Mouse (Mus musculus) heart, adult 2 months (tissue): Measurements from ENCODE around the gene Runx1. TPM values are rescaled to one million over a fixed set of nuclear protein-coding genes. Genes with fewer than 3 reads are reported as not detected.

Experiments used
- DNase-seq, 2 experiments: peaks; one replicate each; pipeline ENCODE4 v3.0.0; 2021
- H3K27ac ChIP-seq: fragments of 200-600 bp; 2 replicates; pipeline ENCODE4 v1.8.1; 2022
- H3K27me3 ChIP-seq: fragments of 200-500 bp; 2 replicates; pipeline ENCODE4 v1.6.1; 2012; ENCODE audit warnings: mild to moderate bottlenecking, low read length, inconsistent platforms, mixed read lengths; ENCODE audit not compliant: control insufficient read depth, insufficient read depth
- H3K36me3 ChIP-seq: fragments of 200-500 bp; 2 replicates; pipeline ENCODE4 v1.6.1; 2012; ENCODE audit warnings: low read length, inconsistent platforms; ENCODE audit not compliant: control insufficient read depth, insufficient read depth
- H3K4me1 ChIP-seq: fragments of 200-500 bp; 2 replicates; pipeline ENCODE4 v1.6.1; 2011; ENCODE audit warnings: low read length; ENCODE audit not compliant: control insufficient read depth, insufficient read depth
- H3K4me3 ChIP-seq: fragments of 200-600 bp; 2 replicates; pipeline ENCODE4 v1.8.1; 2022
- H3K79me2 ChIP-seq: fragments of 200-500 bp; replicated peaks from 2 replicates; pipeline ENCODE4 v1.6.1; 2012; ENCODE audit warnings: mild to moderate bottlenecking, inconsistent platforms, low read length, moderate library complexity, mixed read lengths; ENCODE audit not compliant: control insufficient read depth, insufficient read depth
- H3K9ac ChIP-seq: fragments of 200-500 bp; 2 replicates; pipeline ENCODE4 v1.6.1; 2012; ENCODE audit warnings: low read depth, mild to moderate bottlenecking, control low read depth, inconsistent platforms, low read length, mixed read lengths
- CTCF ChIP-seq: fragments of 200-600 bp; IDR thresholded peaks from 2 replicates; pipeline ENCODE4 v1.8.1; 2022; ENCODE audit warnings: antibody characterized with exemption, mild to moderate bottlenecking, moderate library complexity
- EP300 ChIP-seq: fragments of 200-500 bp; IDR thresholded peaks from 2 replicates; pipeline ENCODE4 v1.6.1; 2011; ENCODE audit warnings: low read depth, low read length, control low read depth; ENCODE audit not compliant: insufficient read depth
- POLR2A ChIP-seq: fragments of 200-500 bp; IDR thresholded peaks from 2 replicates; pipeline ENCODE4 v1.6.1; 2011; ENCODE audit warnings: mild to moderate bottlenecking, low read depth, low read length, control low read depth; ENCODE audit not compliant: insufficient read depth
- WGBS: fragments of 180-500 bp; shearing (Covaris S2); methylation state at CpG from one replicate; pipeline ENCODE4 v1.1.7; 2018; 5-methylcytosine and 5-hydroxymethylcytosine counted together
- intact Hi-C: fragments of 180-260 bp; cut with DNase I; formaldehyde crosslinking; loops from one replicate; pipeline ENCODE4 v1.15.1; 2025
- polyA plus RNA-seq: library from polyadenylated mRNA; depleted of rRNA; stranded (reverse); fragments of >200 nt; gene quantifications from 2 replicates; pipeline ENCODE4 v1.2.3, GENCODE M21; 2012
- total RNA-seq, 2 experiments: library from RNA; stranded (reverse); gene quantifications; 2 replicates each; pipeline ENCODE4 v1.2.3; 2021

Gene Runx1
- total and polyA plus RNA-seq, 3 experiments: 1.8 to 2.4 (median 2.1) TPM

GRCm38 (mm10) chr16:92639093-92639492 lies 186.9 kb downstream of the Runx1 start:
- DNase-seq: no peak
- H3K4me3 ChIP-seq: no peak overlapping the region
- H3K27me3 ChIP-seq: no peaks in the 10 kb centered on the region
- H3K27ac ChIP-seq: no peak overlapping the region
- H3K9ac ChIP-seq: no peak overlapping the region
- no peaks in the 10 kb centered on the region for H3K79me2 ChIP-seq
- intact Hi-C loops: no loop called here
- no peaks in the 10 kb centered on the region for H3K4me1 ChIP-seq
- 80% methylated on average over 8 of the region's 8 CpGs for WGBS
- H3K36me3 ChIP-seq: no peaks in the 10 kb centered on the region
- TF ChIP-seq POLR2A (no peak), EP300 (no peak), CTCF (no peak)

- Histone ChIP-seq H3K27me3 (no peaks in the 10 kb centered on the region), H3K27ac (no peak overlapping the region), H3K9ac (no peak overlapping the region), H3K4me1 (no peaks in the 10 kb centered on the region), H3K36me3 (no peaks in the 10 kb centered on the region), H3K79me2 (no peaks in the 10 kb centered on the region), H3K4me3 (no peak overlapping the region)
- intact Hi-C loops: no loop called here
- TF ChIP-seq CTCF: no peak
- no peak for TF ChIP-seq EP300
- DNase-seq: peak in 1 of 2 experiments; percentile 29
- WGBS: 46% methylated on average over 5 of the region's 5 CpGs
Observed at GRCm38 (mm10) chr16:92637033-92637432, 188.9 kb downstream of the Runx1 start.

- Histone ChIP-seq H3K4me3 (no peak overlapping the region), H3K27ac (no peak overlapping the region; the same call in 1 of the 2 replicates), H3K36me3 (no peaks in the 10 kb centered on the region), H3K9ac (no peak overlapping the region), H3K4me1 (no peaks in the 10 kb centered on the region), H3K79me2 (no peaks in the 10 kb centered on the region), H3K27me3 (no peaks in the 10 kb centered on the region)
- peak; percentile 30 to 36 for DNase-seq
- 10% methylated on average over 11 of the region's 11 CpGs for whole genome bisulfite sequencing
- intact Hi-C loops: no loop called here
- TF ChIP-seq CTCF (no peak), POLR2A (no peak), EP300 (no peak)
Observed at GRCm38 (mm10) chr16:92632115-92632763, 193.7 kb downstream of the Runx1 start.

- H3K4me3 ChIP-seq: no peak overlapping the region
- no peaks in the 10 kb centered on the region for H3K79me2 ChIP-seq
- no peak for DNase-seq
- H3K27me3 ChIP-seq: no peaks in the 10 kb centered on the region
- no peak for TF ChIP-seq POLR2A
- TF ChIP-seq EP300: no peak
- no peak for TF ChIP-seq CTCF
- H3K4me1 ChIP-seq: no peaks in the 10 kb centered on the region
- 24% methylated on average over 6 of the region's 6 CpGs for WGBS
- intact Hi-C loops: no loop called here
- H3K27ac ChIP-seq: no peak overlapping the region
- H3K36me3 ChIP-seq: no peaks in the 10 kb centered on the region
- no peak overlapping the region for H3K9ac ChIP-seq
Observed at GRCm38 (mm10) chr16:92631637-92632036, 194.3 kb downstream of the Runx1 start.

DNA sequence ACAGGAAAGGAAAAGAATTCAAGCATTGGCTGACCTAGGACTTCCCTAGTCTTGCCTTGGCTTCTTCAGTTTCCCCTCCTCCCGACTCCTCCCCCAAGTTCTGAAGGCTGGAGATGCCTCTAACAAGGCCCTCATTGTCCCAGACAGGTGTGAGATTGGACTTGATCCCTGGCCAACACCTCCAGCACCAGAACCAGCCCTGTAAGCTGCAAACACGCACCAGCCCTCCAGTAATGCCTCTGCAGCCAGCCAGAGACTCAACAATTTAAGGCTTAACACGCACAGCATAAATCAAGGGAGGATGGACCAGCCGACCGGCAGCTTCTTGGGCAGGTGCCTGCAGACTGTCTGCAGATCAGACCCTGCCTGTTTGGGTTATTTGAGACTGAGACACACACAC lies 195.0 kb downstream of the Runx1 start:
- Histone ChIP-seq H3K4me3 (no peak overlapping the region), H3K79me2 (no peaks in the 10 kb centered on the region), H3K27me3 (no peaks in the 10 kb centered on the region), H3K27ac (no peak overlapping the region), H3K36me3 (no peaks in the 10 kb centered on the region), H3K4me1 (no peaks in the 10 kb centered on the region), H3K9ac (no peak overlapping the region)
- no peak for TF ChIP-seq POLR2A
- no peak for TF ChIP-seq CTCF
- no peak for TF ChIP-seq EP300
- DNase-seq: no peak
- intact Hi-C loops: no loop called here
- WGBS: 64% methylated on average over 5 of the region's 5 CpGs

- no peak overlapping the region for H3K4me3 ChIP-seq
- H3K36me3 ChIP-seq: no peaks in the 10 kb centered on the region
- no peak overlapping the region for H3K9ac ChIP-seq
- H3K27ac ChIP-seq: no peak overlapping the region
- no peak for DNase-seq
- no peaks in the 10 kb centered on the region for H3K4me1 ChIP-seq
- no peaks in the 10 kb centered on the region for H3K79me2 ChIP-seq
- intact Hi-C loops: no loop called here
- WGBS: 95% methylated on average over 7 of the region's 7 CpGs
- no peak for TF ChIP-seq CTCF
- no peak for TF ChIP-seq EP300
- TF ChIP-seq POLR2A: no peak
- no peaks in the 10 kb centered on the region for H3K27me3 ChIP-seq
Observed at GRCm38 (mm10) chr16:92629829-92630228, 196.1 kb downstream of the Runx1 start.

- Histone ChIP-seq H3K79me2 (no peaks in the 10 kb centered on the region), H3K27me3 (no peaks in the 10 kb centered on the region), H3K27ac (no peak overlapping the region), H3K4me3 (no peak overlapping the region), H3K36me3 (no peaks in the 10 kb centered on the region), H3K9ac (no peak overlapping the region), H3K4me1 (no peaks in the 10 kb centered on the region)
- DNase-seq: no peak
- TF ChIP-seq CTCF (no peak), POLR2A (no peak)
- WGBS: 64% methylated on average over 6 of the region's 6 CpGs
- intact Hi-C loops: no loop called here
Observed at GRCm38 (mm10) chr16:92627262-92627661, 198.7 kb downstream of the Runx1 start.
